Mouse (Mus musculus) retina, postnatal 7 days (tissue): ENCODE measurements around the gene Thada.
"Not testable (repeated sequence)": the region's sequence is repeated elsewhere in the genome, so short reads cannot be mapped to it uniquely, and the experiment has no call there.

Source experiments
- DNase-seq: peaks from one replicate; pipeline ENCODE4 v3.0.0-alpha.2; 2012; ENCODE audit warnings: low read depth, low spot score

Gene Thada

GRCm38 (mm10) chr17:84297976-84298375, 168.0 kb downstream of the Thada start:
- DNase-seq = no peak

- DNase-seq = peak; percentile 13
Measured at GRCm38 (mm10) chr17:84293221-84293620, 172.8 kb downstream of the Thada start.

GRCm38 (mm10) chr17:84291228-84291627, 174.8 kb downstream of the Thada start:
- DNase-seq = not testable (repeated sequence)

GRCm38 (mm10) chr17:84287675-84288420, 178.2 kb downstream of the Thada start:
- no peak for DNase-seq

GRCm38 (mm10) chr17:84286536-84286935, 179.5 kb downstream of the Thada start:
- no peak for DNase-seq

- DNase-seq = no peak
Measured at GRCm38 (mm10) chr17:84282388-84283280, 183.4 kb downstream of the Thada start.

- no peak for DNase-seq
Measured at GRCm38 (mm10) chr17:84279001-84279400, 187.0 kb downstream of the Thada start.

GRCm38 (mm10) chr17:84278193-84278953, 187.6 kb downstream of the Thada start:
- no peak for DNase-seq

GRCm38 (mm10) chr17:84274999-84275398, 191.0 kb downstream of the Thada start:
- no peak for DNase-seq

GRCm38 (mm10) chr17:84274163-84274562, 191.8 kb downstream of the Thada start:
- no peak for DNase-seq

- no peak for DNase-seq
Measured at GRCm38 (mm10) chr17:84272557-84273261, 193.3 kb downstream of the Thada start.

- DNase-seq = no peak
Measured at GRCm38 (mm10) chr17:84271566-84272202, 194.3 kb downstream of the Thada start.

GRCm38 (mm10) chr17:84269722-84270121, 196.3 kb downstream of the Thada start:
- no peak for DNase-seq

- DNase-seq = no peak
Measured at GRCm38 (mm10) chr17:84268450-84268849, 197.6 kb downstream of the Thada start.

- no peak for DNase-seq
Measured at GRCm38 (mm10) chr17:84267456-84268074, 198.4 kb downstream of the Thada start.

GRCm38 (mm10) chr17:84266161-84266948, 199.7 kb downstream of the Thada start:
- DNase-seq = no peak

- no peak for DNase-seq
Measured at GRCm38 (mm10) chr17:84265480-84266130, 200.4 kb downstream of the Thada start.

- no peak for DNase-seq
Measured at GRCm38 (mm10) chr17:84264305-84264704, 201.7 kb downstream of the Thada start.

- no peak for DNase-seq
Measured at GRCm38 (mm10) chr17:84263591-84263990, 202.4 kb downstream of the Thada start.
